Mouse (Mus musculus): Measurements from ENCODE around the gene Wdr48.

Wdr48 gene

DNA sequence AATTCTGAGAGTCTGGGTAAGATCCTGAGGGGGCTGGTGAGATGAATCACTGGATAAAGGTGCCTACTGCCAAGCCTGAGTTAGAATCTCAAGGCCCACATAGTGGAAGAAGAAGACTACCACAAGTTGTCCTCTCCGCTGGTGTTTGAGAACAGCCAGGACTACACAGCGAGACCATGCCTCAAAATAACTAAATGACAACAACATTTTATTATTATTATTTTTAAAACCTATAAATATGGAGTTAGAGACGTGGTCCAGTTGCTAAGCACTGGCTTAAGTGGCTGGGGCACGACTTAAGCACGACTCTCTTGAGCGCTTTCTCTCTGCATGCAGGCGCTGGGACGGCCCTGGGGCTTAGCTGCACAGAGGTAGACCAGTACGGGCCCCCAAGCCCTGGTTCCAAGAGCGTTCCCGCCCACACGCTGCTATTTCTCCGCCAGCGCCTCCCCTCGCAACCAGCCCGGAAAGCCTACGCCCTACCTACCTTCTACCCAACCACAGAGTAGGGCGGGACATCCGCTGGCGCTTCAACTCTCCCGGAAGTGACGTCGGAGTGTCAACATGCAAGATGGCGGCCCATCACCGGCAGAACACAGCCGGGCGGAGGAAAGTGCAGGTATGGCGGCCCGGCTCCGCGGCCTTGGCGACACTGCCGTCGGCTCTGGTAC, at the start of gene Wdr48:
Gene Wdr48 (plus strand): TSS at position 540 of the 671 bp plus-strand sequence.
- peak; percentile 93 to 98 for DNase-seq (ENCODE audit: low spot score in 2 of 2)

DNA sequence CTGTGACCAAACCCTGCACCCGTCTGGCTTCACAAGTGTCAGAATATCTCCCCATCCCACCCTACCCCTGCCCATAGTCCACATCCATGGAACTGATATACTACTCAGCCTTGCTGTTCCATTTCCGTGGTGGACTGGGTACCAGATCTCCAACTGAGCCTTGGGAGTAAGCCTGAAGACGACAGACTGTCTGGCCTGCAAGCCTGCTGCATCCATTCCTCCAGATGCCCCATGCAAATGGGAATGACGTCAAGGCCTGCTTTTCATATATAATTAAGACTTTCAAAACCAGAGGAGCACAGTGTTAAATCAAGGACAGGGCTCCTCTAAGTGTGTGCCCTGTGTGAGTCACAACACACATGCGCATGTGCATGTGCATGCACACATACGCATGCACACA, 47.5 kb upstream of the Wdr48 start:
- no peak for DNase-seq (ENCODE audit: low spot score in 2 of 2)

GRCm38 (mm10) chr9:119848671-119849070, 46.0 kb upstream of the Wdr48 start:
- DNase-seq (ENCODE audit: low spot score in 2 of 2), result no peak

DNA sequence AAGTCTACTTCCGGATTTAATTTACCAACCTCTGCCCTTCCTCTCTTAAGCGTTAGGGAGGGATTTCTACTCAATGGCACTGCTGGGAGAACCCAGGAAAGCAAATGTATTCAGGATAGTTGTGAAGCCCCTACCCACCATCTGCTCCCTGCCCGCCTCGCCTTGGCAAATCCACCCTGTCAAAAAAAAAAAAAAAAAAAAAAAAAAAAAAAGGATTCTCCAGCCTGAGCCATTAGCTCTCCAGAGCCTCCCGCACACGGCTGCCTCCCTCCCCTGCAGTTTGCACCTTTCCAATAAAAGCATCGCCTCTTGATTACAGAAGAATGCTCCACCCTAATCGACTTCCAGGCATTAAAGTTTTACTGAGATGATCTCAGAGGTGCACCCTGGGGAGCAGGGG, 45.5 kb upstream of the Wdr48 start:
- DNase-seq (ENCODE audit: low spot score in 2 of 2), result no peak

GRCm38 (mm10) chr9:119852347-119853030, 42.2 kb upstream of the Wdr48 start:
- DNase-seq (ENCODE audit: low spot score in 2 of 2), result peak in 1 of 2 experiments; percentile 15

DNA sequence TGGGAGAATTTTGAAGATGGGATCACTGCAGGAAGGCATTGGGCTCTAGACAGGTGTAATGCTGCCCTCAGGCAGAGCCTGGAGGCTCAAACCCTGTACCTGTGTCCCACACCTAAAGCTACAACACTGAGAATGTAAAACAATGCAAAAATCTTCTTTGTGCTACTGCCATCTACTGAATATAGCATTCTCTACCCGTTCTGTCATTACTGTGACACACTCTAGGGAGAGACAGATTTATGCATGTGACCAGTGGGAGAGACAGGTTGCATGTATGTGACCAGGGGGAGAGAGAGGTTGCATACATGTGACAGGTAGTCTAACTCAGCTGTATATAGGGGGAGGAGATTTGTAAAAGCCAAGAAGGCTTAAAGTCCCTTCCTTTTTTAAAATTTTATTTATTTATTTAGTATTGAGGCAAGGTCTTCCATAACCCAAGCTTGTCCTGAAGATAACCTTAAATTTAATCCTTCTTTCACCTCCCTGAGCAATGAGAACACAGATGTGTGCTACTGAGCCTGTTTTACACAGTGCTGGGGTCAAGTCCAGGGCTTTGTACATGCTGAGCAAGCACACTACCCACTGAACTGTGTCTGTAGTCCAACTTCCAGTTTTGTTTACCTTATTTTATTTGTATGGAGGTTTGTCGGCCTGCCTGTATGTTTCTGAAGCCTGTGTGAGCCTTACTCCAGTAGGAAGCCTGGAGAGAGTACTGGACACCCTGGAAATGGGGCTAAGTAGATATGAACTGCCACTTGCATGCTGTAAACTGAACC, 41.4 kb upstream of the Wdr48 start:
- peak in 1 of 2 experiments; percentile 6 for DNase-seq (ENCODE audit: low spot score in 2 of 2)

GRCm38 (mm10) chr9:119854170-119854569, 40.5 kb upstream of the Wdr48 start:
- DNase-seq (ENCODE audit: low spot score in 2 of 2), result peak in 1 of 2 experiments; percentile 2

DNA sequence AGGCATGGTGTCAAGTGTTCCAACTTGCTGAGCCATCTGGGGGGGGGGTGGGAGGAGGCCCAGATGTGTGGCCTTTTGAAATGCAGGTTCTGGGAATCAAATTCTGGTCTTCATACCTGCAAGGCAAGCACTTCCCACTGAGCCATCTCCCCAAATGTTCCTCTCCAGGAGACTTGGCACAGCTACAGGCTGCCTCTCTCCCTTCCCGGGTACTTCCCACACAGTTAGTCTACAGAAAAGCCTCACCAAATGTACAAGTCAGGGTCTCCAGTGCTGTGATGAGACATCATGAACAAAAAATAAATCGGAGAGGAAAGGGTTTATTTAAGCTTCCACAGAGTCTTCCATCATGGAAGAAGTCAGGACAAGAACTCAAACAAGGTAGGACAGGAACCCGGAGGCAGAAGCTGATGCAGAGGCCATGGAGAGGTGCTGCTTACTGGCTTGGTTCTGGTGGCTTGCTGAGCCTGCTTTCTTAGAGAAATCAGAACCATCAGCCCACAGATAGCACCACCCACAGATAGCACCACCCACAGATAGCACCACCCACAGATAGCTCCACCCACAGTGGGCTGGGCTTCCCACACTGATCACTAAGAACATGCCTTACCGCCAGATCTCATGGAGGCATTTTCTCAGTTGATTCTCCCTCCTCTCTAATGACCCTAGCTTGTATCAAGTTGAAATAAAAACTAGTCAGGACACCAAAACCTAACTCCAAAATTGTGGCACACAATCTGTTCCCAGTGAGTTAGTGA, 7.4 kb upstream of the Wdr48 start:
- peak in 1 of 2 experiments; percentile 16 for DNase-seq (ENCODE audit: low spot score in 2 of 2)

GRCm38 (mm10) chr9:119888843-119889246, 5.8 kb upstream of the Wdr48 start:
- DNase-seq (ENCODE audit: low spot score in 2 of 2), result peak in 1 of 2 experiments; percentile 9

DNA sequence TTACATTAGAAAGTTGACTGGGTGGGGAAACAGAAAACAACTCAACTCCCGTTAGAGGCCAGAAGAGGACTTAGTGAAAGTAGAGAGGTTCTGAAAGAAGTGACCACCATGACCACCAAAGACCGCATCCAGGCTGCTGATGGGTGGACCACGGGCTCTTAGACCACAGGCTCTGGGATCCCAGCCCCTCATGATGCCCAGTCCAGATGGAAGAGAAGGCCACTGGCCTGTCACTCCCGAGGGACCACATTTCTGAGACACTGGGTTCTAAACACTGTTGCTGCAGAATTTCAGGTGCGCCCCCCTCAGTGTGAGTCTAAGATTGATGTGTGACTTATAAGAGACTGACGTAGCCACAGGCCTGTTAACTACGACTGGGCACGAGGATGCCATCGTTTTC, 5.2 kb upstream of the Wdr48 start:
- peak in 1 of 2 experiments; percentile 8 for DNase-seq (ENCODE audit: low spot score in 2 of 2)

- DNase-seq (ENCODE audit: low spot score in 2 of 2), result peak in 1 of 2 experiments; percentile 30
These were observed 4.0 kb upstream of the Wdr48 start for GRCm38 (mm10) chr9:119890692-119891091.

GRCm38 (mm10) chr9:119893881-119894280, 797 bp upstream of the Wdr48 start:
- no peak for DNase-seq (ENCODE audit: low spot score in 2 of 2)

DNA sequence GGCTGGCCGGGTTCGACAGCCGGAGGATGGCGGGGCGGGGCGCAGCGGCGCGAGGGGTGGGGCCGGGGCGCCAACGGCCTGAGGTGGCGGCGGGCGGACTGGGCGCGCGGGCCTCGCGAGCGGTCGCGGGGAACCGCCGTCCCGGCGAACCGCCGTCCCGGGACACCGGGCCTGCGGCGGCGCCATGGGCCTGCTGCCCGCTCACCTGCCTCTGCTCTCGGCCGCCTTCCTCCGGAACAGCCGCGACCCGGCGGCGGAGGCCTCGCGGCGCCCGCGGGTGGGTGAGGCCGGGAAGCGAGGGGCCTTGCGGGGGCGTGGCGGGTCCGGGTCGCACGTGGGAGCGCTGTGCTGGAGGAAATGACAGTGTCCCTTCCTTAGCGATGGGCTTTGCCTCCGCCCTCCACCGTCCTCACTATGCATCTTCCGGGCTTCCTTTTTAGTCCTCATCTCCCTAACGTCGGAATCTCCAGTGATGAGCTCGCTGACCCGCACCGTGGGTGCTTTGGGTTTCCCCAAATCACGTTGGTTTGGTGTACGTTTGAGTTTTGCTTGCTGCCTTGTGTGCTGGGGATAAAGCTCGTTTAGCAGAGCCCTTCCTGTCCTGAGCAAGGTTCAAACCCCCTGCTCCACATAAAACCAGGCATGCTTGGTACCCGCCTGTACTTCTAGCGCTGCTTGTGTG, 503 bp downstream of the Wdr48 start:
- DNase-seq (ENCODE audit: low spot score in 2 of 2), result peak in 1 of 2 experiments; percentile 65

GRCm38 (mm10) chr9:119899446-119899845, 4.8 kb downstream of the Wdr48 start:
- DNase-seq (ENCODE audit: low spot score in 2 of 2), result no peak

GRCm38 (mm10) chr9:119902410-119903151, 7.9 kb downstream of the Wdr48 start:
- DNase-seq (ENCODE audit: low spot score in 2 of 2), result no peak

DNA sequence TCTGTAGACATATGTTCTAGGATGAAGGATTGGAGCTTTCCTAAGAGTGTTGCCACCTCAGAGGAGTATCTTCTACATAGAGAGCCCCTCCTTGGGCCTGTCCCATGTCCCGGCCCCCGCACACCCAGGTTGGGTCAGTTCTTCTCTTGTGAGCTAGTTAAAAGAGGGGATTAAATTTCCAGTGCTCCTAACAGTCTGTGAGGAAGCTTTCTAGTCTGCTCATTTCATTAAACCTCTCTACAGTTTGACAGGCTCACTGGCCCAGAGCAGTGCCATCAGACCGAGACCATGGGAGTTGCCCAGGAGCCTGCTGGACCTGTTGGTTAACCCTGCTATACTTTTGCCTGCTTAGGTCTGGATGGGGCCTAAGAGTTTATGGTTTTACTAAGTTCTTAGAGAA, 14.0 kb downstream of the Wdr48 start:
- no peak for DNase-seq (ENCODE audit: low spot score in 2 of 2)

DNA sequence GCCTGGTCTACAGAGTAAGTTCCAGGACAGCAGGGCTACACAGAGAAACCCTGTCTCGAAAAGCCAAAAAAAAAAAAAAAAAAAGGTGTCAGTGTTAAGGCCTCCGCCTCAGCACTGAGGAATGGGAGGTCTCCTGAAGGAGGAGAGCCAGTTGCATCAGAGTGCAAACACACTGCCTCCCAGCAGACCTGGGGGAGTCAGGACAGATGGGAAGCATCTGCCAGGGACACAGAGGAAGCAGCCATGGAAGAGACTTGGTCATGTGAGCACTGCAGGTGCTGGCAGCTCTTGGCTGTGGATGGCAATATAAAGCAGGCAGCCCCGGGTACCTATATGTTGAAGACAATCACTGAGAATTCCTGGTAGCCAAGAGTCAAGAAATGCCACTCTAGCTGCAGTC, 15.3 kb downstream of the Wdr48 start:
- DNase-seq (ENCODE audit: low spot score in 2 of 2), result no peak

- no peak for DNase-seq (ENCODE audit: low spot score in 2 of 2)
These were observed 18.6 kb downstream of the Wdr48 start for GRCm38 (mm10) chr9:119913087-119913838.

- DNase-seq (ENCODE audit: low spot score in 2 of 2), result no peak
These were observed 25.2 kb downstream of the Wdr48 start for GRCm38 (mm10) chr9:119919858-119920257.

GRCm38 (mm10) chr9:119923462-119923861, 28.8 kb downstream of the Wdr48 start:
- no peak for DNase-seq (ENCODE audit: low spot score in 2 of 2)

All from spleen, postnatal 10 days (tissue).